Mouse (Mus musculus): ENCODE data around the gene Dus2. TPM values are rescaled to one million over a fixed set of nuclear protein-coding genes. Genes with fewer than 3 reads are reported as not detected.
A peak's percentile ranks its signal among the peaks of the same experiment; 100 is the strongest.

The Dus2 gene
- total RNA-seq, 2 experiments from 2014 or later: 9.0 to 11.5 TPM

- intact Hi-C loops (cut with DNase I): no loop called here
- no peak for TF ChIP-seq CTCF (IDR thresholded peaks at IDR 0.05)
- Histone ChIP-seq H3K4me3 (no peak overlapping the region), H3K27ac (no peak overlapping the region)
- DNase-seq: no peak
Observed at GRCm38 (mm10) chr8:106018039-106018438, 26.9 kb downstream of the Dus2 start.

GRCm38 (mm10) chr8:106022483-106022882 lies 31.3 kb downstream of the Dus2 start:
- intact Hi-C loops (cut with DNase I): loop anchor here (1.0 to 5.0 kb wide), 3 partner anchors 31 to 310 kb away; partner anchors contain the start of gene Dus2
- DNase-seq: peak; percentile 74
- no peak; the same call in 1 of the 2 replicates for TF ChIP-seq CTCF (IDR thresholded peaks at IDR 0.05)
- Histone ChIP-seq H3K4me3 (no peak overlapping the region), H3K27ac (no peak overlapping the region)

GRCm38 (mm10) chr8:106038721-106039120 lies 47.6 kb downstream of the Dus2 start:
- intact Hi-C loops (cut with DNase I): no loop called here
- Histone ChIP-seq H3K4me3 (no peak overlapping the region), H3K27ac (no peak overlapping the region)
- no peak for TF ChIP-seq CTCF (IDR thresholded peaks at IDR 0.05)
- DNase-seq: no peak

- no peak overlapping the region for H3K4me3 ChIP-seq
- no peak for TF ChIP-seq CTCF (IDR thresholded peaks at IDR 0.05)
- intact Hi-C loops (cut with DNase I): no loop called here
- H3K27ac ChIP-seq: no peak overlapping the region
- no peak for DNase-seq
Observed at GRCm38 (mm10) chr8:106039605-106040004, 48.5 kb downstream of the Dus2 start.

GRCm38 (mm10) chr8:106040218-106040617 lies 49.1 kb downstream of the Dus2 start:
- no peak for TF ChIP-seq CTCF (IDR thresholded peaks at IDR 0.05)
- no peak for DNase-seq
- intact Hi-C loops (cut with DNase I): no loop called here
- Histone ChIP-seq H3K27ac (no peak overlapping the region), H3K4me3 (no peak overlapping the region)

GRCm38 (mm10) chr8:106043055-106043454 lies 51.9 kb downstream of the Dus2 start:
- intact Hi-C loops (cut with DNase I): no loop called here
- H3K27ac ChIP-seq: no peak overlapping the region
- TF ChIP-seq CTCF (IDR thresholded peaks at IDR 0.05): no peak
- no peak overlapping the region for H3K4me3 ChIP-seq
- DNase-seq: no peak

GRCm38 (mm10) chr8:106044151-106044550 lies 53.0 kb downstream of the Dus2 start:
- Histone ChIP-seq H3K27ac (peak overlapping the region; percentile 76), H3K4me3 (no peak overlapping the region)
- TF ChIP-seq CTCF (IDR thresholded peaks at IDR 0.05): no peak
- DNase-seq: peak; percentile 81
- intact Hi-C loops (cut with DNase I): no loop called here

- TF ChIP-seq CTCF (IDR thresholded peaks at IDR 0.05): no peak
- peak overlapping the region; percentile 31; the same call in 1 of the 2 replicates for H3K27ac ChIP-seq
- intact Hi-C loops (cut with DNase I): no loop called here
- H3K4me3 ChIP-seq: no peak overlapping the region
- no peak for DNase-seq
Observed at GRCm38 (mm10) chr8:106046872-106047559, 55.9 kb downstream of the Dus2 start.

GRCm38 (mm10) chr8:106047854-106048630 lies 56.9 kb downstream of the Dus2 start:
- intact Hi-C loops (cut with DNase I): no loop called here
- Histone ChIP-seq H3K4me3 (no peak overlapping the region), H3K27ac (no peak overlapping the region)
- no peak for DNase-seq
- TF ChIP-seq CTCF (IDR thresholded peaks at IDR 0.05): no peak

- no peak overlapping the region for H3K27ac ChIP-seq
- no peak for TF ChIP-seq CTCF (IDR thresholded peaks at IDR 0.05)
- intact Hi-C loops (cut with DNase I): no loop called here
- H3K4me3 ChIP-seq: no peak overlapping the region
- DNase-seq: no peak
Observed at GRCm38 (mm10) chr8:106049840-106050239, 58.7 kb downstream of the Dus2 start.

GRCm38 (mm10) chr8:106051068-106051467 lies 59.9 kb downstream of the Dus2 start:
- intact Hi-C loops (cut with DNase I): no loop called here
- no peak for TF ChIP-seq CTCF (IDR thresholded peaks at IDR 0.05)
- no peak for DNase-seq
- H3K27ac ChIP-seq: peak overlapping the region; percentile 59
- no peak overlapping the region for H3K4me3 ChIP-seq

- Histone ChIP-seq H3K27ac (no peak overlapping the region), H3K4me3 (no peak overlapping the region)
- no peak for TF ChIP-seq CTCF (IDR thresholded peaks at IDR 0.05)
- intact Hi-C loops (cut with DNase I): no loop called here
- no peak for DNase-seq
Observed at GRCm38 (mm10) chr8:106052510-106053089, 61.5 kb downstream of the Dus2 start.

- DNase-seq: peak; percentile 43
- H3K4me3 ChIP-seq: no peak overlapping the region
- H3K27ac ChIP-seq: peak overlapping the region; percentile 71
- intact Hi-C loops (cut with DNase I): no loop called here
- TF ChIP-seq CTCF (IDR thresholded peaks at IDR 0.05): no peak
Observed at GRCm38 (mm10) chr8:106054190-106054811, 63.2 kb downstream of the Dus2 start.

Measured in gastrocnemius, adult 2 months (tissue).